Mouse (Mus musculus) liver, embryonic 11.5 days (tissue): ENCODE measurements around the gene Ppp1r1b. TPM values are rescaled to one million over a fixed set of nuclear protein-coding genes. Genes with fewer than 3 reads are reported as not detected.

ENCODE experiments used
- ATAC-seq: fragments of 200-750 bp; cut with Nextera tagmentation; replicated peaks from 2 replicates; pipeline ENCODE4 v1.8.0; 2017; ENCODE audit warnings: moderate number of reproducible peaks, mild to moderate bottlenecking, moderate TSS enrichment, moderate library complexity; ENCODE audit not compliant: low FRiP score
- DNase-seq: peaks from one replicate; pipeline ENCODE4 v3.0.0-alpha.2; 2017; ENCODE audit warnings: low spot score
- H3K27ac ChIP-seq: fragments of 300-500 bp; sonication (generic); 2 replicates; pipeline ENCODE4 v1.5.1; 2014; ENCODE audit warnings: mild to moderate bottlenecking, low read depth, low read length, control low read depth
- H3K27me3 ChIP-seq: fragments of 300-500 bp; sonication (generic); replicated peaks from 2 replicates; pipeline ENCODE4 v1.6.1; 2014; ENCODE audit warnings: low read length, mixed read lengths; ENCODE audit not compliant: control insufficient read depth, insufficient read depth
- H3K36me3 ChIP-seq: fragments of 300-500 bp; sonication (generic); 2 replicates; pipeline ENCODE4 v1.6.1; 2014; ENCODE audit warnings: mild to moderate bottlenecking, low read length, moderate library complexity, mixed read lengths; ENCODE audit not compliant: control insufficient read depth, insufficient read depth
- H3K4me1 ChIP-seq: fragments of 300-500 bp; sonication (generic); replicated peaks from 2 replicates; pipeline ENCODE4 v1.6.1; 2014; ENCODE audit warnings: low read length, mixed read lengths; ENCODE audit not compliant: control insufficient read depth, insufficient read depth
- H3K4me2 ChIP-seq: fragments of 300-500 bp; sonication (generic); 2 replicates; pipeline ENCODE4 v1.6.1; 2014; ENCODE audit warnings: mild to moderate bottlenecking, control low read depth, moderate library complexity
- H3K4me3 ChIP-seq: fragments of 300-500 bp; sonication (generic); 2 replicates; pipeline ENCODE4 v1.5.1; 2014; ENCODE audit warnings: low read depth, low read length, control low read depth
- H3K9ac ChIP-seq: fragments of 300-500 bp; sonication (generic); 2 replicates; pipeline ENCODE4 v1.6.1; 2014; ENCODE audit warnings: low read depth, low read length, control low read depth
- H3K9me3 ChIP-seq: fragments of 300-500 bp; sonication (generic); 2 replicates; pipeline ENCODE4 v1.6.1; 2016; ENCODE audit warnings: low read length, inconsistent platforms, mixed read lengths; ENCODE audit not compliant: control insufficient read depth
- WGBS: fragments of 180-500 bp; shearing (Covaris S2); extraction: QIAGEN DNeasy Blood & Tissue Kit; methylation state at CpG from one replicate; pipeline ENCODE4 v1.1.7; 2014; 5-methylcytosine and 5-hydroxymethylcytosine counted together
- polyA plus RNA-seq: library from polyadenylated mRNA; unstranded; fragments of >200 nt; fragmentation: Nextera tagmentation; extraction: Ambion mirVana; gene quantifications from 2 replicates; pipeline ENCODE4 v1.2.1, GENCODE M21; 2014

The Ppp1r1b gene
- polyA plus RNA-seq, 1 experiment from 2014 or later = 0.38 TPM

DNA sequence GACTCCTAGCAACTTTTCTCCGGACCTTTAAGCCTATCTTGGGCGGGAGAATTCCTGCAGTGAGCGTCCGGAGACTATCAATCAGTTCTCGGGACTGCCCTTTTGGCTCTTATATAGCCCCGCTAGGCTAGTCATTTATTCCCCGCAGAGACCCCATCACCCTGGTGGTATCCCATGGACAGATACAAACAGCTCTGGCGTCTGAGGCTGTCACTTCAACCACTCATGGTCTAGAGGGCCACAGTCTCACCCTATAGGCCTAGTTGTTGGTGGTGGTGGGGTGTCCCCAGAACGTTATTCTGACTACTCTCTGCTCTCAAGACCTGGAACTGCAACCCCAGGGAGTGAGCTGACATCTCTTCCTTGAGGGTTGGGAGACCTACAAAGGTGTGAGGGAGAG lies 1.1 kb downstream of the Ppp1r1b start:
- Histone ChIP-seq H3K27ac (no peak overlapping the region), H3K9me3 (no peaks in the 10 kb centered on the region), H3K4me2 (no peak overlapping the region), H3K9ac (no peak overlapping the region), H3K27me3 (peaks cover 96% of the 10 kb centered on the region), H3K4me1 (peaks cover 10% of the 10 kb centered on the region), H3K36me3 (no peaks in the 10 kb centered on the region), H3K4me3 (peak overlapping the region; percentile 42; the same call in 1 of the 2 replicates)
- ATAC-seq (no peak), DNase-seq (no peak)
- WGBS = 8% methylated on average over 9 of the region's 9 CpGs

DNA sequence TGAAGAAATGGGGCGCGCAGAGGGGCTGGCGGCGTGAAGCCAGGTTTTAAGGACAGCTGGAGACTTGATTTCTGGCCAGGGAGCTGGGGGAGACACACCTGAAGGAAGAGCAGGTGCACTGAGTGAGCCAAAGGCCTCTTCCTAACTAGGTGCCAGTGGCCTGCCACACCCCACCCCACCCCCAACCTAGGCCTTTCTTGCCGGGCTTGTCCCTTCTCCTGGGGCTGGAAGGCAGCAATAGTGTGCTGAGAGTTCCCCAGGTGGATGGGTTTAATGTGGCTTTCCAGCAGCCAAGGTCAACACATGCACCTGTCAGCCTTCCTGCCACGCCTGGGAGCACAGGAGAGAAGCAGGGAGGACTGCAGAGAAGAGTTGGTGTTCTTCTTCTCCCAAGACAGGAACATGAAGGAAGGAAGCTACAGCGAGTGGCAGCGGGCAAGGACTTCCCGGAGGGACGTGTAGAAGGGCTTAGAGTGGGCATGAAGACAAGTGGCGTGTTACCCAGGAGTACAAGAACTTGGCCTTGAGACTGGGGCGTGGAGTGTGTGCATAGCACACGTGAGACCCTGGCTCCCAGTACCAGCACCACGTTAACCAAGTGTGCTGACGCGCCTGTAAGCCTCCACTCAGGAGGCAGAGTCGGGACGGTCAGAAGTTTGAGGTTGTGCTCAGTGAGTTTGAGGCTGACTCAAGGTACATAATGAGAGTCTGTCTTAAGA lies 4.2 kb downstream of the Ppp1r1b start:
- no peak overlapping the region for H3K4me2 ChIP-seq
- no peaks in the 10 kb centered on the region for H3K36me3 ChIP-seq
- ATAC-seq (no peak), DNase-seq (no peak)
- H3K9ac ChIP-seq = no peak overlapping the region
- peaks cover 79% of the 10 kb centered on the region for H3K27me3 ChIP-seq
- peaks cover 17% of the 10 kb centered on the region for H3K4me1 ChIP-seq
- H3K9me3 ChIP-seq = no peaks in the 10 kb centered on the region
- no peak overlapping the region for H3K27ac ChIP-seq
- no peak overlapping the region for H3K4me3 ChIP-seq
- 73% methylated on average over 18 of the region's 18 CpGs for WGBS

DNA sequence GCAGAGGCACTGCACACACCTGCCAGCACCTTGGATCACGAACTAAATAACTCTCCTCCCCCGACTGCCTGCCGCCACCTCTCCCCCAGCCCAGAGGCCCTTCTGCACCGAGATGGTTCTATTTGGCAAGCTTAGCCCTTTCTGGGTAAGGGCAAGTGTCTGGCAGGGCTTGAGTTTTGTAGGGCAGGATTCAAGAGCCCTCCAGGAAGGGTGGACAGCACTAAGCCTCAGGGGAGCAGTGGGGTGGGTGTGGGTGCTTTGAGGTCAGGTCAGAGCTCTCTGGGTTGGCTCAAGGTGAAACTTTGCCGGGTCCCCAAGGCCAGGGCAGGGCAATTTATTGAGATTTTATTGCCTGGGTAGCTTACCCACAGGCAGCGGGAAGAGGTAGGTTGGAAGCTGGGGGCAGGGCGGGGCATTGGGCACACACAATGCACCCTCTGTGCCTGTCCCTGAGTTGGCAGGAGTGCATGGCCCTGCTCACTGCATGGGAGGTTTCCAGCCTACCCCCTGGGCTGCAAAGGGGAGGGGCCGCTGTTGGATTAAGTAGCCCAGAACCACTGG lies 5.5 kb downstream of the Ppp1r1b start:
- H3K9ac ChIP-seq = no peak overlapping the region
- no peak overlapping the region for H3K4me2 ChIP-seq
- H3K36me3 ChIP-seq = no peaks in the 10 kb centered on the region
- peaks cover 15% of the 10 kb centered on the region for H3K4me1 ChIP-seq
- peaks cover 66% of the 10 kb centered on the region for H3K27me3 ChIP-seq
- H3K4me3 ChIP-seq = no peak overlapping the region
- ATAC-seq (no peak), DNase-seq (no peak)
- no peaks in the 10 kb centered on the region for H3K9me3 ChIP-seq
- no peak overlapping the region for H3K27ac ChIP-seq
- WGBS = 36% methylated on average over 8 of the region's 8 CpGs

DNA sequence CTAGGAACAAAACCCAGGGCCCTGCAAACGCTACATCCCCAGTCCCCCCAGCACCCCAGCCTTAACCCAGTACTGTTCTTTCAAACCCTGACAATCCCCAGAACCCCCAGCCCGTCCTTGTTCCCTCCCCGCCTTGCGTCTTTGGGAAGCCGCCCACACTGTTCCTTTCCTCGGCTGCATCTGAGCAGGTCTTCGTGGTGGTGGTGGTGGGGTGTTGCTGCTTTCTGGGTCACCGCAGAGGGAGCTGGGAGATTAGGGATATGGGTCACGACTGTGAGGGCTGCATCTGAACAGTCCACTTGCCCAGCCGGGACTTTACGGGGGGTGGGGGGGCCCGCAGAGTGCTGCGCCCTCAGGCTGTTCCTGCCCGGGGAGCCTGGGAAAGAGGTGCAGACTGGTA lies 6.2 kb downstream of the Ppp1r1b start:
- Histone ChIP-seq H3K9me3 (no peaks in the 10 kb centered on the region), H3K27me3 (peaks cover 59% of the 10 kb centered on the region), H3K9ac (no peak overlapping the region), H3K4me2 (no peak overlapping the region), H3K4me3 (no peak overlapping the region), H3K4me1 (peaks cover 17% of the 10 kb centered on the region), H3K27ac (no peak overlapping the region), H3K36me3 (no peaks in the 10 kb centered on the region)
- WGBS = 61% methylated on average over 14 of the region's 14 CpGs
- no peak for DNase-seq
- ATAC-seq = no peak

DNA sequence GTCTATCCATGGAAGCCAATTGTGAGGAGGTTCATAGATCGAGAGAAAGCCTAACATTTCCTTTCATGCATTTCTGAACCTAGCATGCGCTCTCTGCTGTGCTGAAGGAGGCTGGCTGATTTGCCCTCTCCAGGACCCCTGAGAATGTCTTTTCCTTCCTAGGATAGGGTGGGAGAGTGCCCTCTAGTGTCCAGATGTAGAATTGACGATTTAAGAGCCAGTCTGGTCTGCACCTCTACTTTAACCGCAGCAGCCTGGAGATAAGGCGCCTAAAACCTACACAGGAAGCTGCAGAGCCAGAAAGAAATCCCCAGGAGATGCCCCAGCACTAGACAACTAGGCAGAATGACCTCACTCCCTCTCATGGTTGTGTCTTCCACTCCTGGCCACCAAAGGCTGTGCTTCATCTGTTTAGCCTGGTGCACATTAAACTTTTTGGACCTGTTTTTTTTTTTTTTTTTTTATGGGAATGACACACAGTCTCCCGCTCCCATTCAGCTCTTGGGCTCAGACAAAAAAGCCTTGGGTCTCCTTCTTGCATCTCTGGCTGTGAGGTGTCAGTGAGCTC lies 7.6 kb downstream of the Ppp1r1b start:
- peaks cover 22% of the 10 kb centered on the region for H3K4me1 ChIP-seq
- H3K9me3 ChIP-seq = no peaks in the 10 kb centered on the region
- no peak overlapping the region for H3K9ac ChIP-seq
- no peak overlapping the region for H3K27ac ChIP-seq
- WGBS = 8% methylated on average over 6 of the region's 6 CpGs
- DNase-seq (peak; percentile 57), ATAC-seq (peak; percentile 33; the same call in 1 of the 2 replicates)
- H3K4me2 ChIP-seq = peak overlapping the region; percentile 4; the same call in 1 of the 2 replicates
- H3K36me3 ChIP-seq = no peaks in the 10 kb centered on the region
- H3K4me3 ChIP-seq = no peak overlapping the region
- peaks cover 45% of the 10 kb centered on the region for H3K27me3 ChIP-seq

DNA sequence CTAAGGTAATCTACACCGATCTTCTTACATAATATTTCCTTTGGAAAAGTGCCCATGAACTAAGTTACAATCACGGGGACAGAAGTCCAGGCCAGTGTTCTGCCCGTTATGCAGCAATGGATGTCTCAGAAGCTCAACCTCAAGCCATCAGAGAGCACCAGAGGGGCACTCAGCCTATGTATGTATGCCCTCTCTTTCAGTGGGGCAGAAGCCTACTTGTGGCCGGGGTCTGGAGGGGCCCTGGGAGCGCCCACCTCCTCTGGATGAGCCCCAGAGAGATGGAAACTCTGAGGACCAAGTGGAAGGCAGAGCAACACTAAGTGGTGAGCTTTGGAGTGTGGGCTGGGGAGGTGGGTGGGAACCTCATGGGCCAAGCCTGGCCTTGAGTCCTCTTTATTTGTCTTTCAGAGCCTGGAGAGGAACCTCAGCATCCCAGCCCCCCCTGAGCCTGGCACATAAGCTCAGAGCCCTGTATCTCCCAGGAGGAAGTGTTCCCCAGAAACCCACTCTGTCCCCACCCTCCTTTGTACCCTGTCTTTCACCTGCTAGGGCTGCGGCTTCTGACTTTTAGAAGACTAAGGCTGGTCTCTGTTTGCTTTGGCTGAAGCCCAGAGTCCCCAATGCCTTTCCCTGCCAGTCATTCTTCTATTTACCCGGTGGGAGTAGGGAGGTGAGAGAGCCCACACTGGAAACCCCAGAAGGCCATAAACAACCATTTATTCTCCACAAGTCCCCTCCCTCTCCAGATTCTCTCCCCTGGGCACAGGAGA lies 8.6 kb downstream of the Ppp1r1b start:
- Histone ChIP-seq H3K9me3 (no peaks in the 10 kb centered on the region), H3K4me2 (peak overlapping the region; percentile 73; the same call in 1 of the 2 replicates), H3K27ac (no peak overlapping the region), H3K36me3 (no peaks in the 10 kb centered on the region), H3K27me3 (peaks cover 35% of the 10 kb centered on the region), H3K4me1 (peaks cover 22% of the 10 kb centered on the region), H3K9ac (peak overlapping the region; percentile 84; the same call in 1 of the 2 replicates), H3K4me3 (no peak overlapping the region)
- no peak for ATAC-seq
- no peak for DNase-seq
- WGBS = 71% methylated on average over 7 of the region's 7 CpGs

DNA sequence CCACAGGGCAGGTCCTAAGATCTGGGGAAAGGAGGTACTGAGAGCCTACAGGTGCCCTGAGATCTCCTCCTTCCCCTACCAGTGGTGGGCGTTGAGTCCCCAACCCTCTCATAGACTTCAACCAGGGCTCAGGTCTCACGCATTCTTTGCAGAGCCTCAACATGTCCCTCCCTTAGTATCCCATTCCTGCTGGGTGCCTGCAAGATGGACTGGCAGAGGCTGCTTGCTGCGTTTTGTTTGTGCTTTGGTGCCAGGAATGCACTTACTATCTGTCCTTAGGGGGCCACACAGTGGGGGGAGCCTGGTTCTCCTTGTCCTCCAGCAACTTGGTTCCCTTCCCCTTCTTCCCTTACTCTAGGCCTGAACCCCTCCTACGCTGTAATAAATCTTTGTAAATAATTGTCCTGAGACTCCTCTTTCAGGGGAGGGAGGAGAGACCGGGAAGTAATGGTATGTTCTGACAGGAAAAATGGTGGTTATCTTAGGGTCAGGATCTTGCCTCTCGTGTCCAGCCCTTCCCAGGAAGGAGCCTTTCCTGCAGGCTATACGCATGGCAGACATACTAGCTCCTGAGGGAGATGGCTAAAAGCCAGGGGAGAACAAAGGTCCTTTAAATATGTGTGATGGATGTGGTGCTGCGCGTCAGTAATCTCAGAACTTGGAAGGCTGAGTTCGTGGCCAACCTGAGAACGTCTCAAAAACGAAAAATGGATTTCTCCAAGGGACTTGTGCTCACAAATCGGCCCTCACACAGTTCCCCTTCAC lies 9.4 kb downstream of the Ppp1r1b start:
- H3K4me1 ChIP-seq = peaks cover 22% of the 10 kb centered on the region
- ATAC-seq = no peak

More for the DNA sequence above, 9.4 kb downstream of the Ppp1r1b start:
- no peak for DNase-seq
- H3K4me2 ChIP-seq = peak overlapping the region; percentile 73
- H3K27me3 ChIP-seq = peaks cover 28% of the 10 kb centered on the region
- peak overlapping the region; percentile 74 for H3K4me3 ChIP-seq
- H3K9me3 ChIP-seq = no peaks in the 10 kb centered on the region
- H3K9ac ChIP-seq = peak overlapping the region; percentile 84
- 12% methylated on average over 13 of the region's 13 CpGs for WGBS
- H3K36me3 ChIP-seq = no peaks in the 10 kb centered on the region
- peak overlapping the region; percentile 80 for H3K27ac ChIP-seq
